Mouse (Mus musculus): Measurements from ENCODE around the gene Olfr1242.

The Olfr1242 gene

GRCm38 (mm10) chr2:89498235-89498634 lies at the start of gene Olfr1242:
Olfr1242 (minus strand) TSS chr2:89498335.
- in situ Hi-C loops (cut with MboI; ENCODE audit: low sequenced_read_pairs): no loop called here

GRCm38 (mm10) chr2:89544516-89544915 lies 46.4 kb upstream of the Olfr1242 start:
- in situ Hi-C loops (cut with MboI; ENCODE audit: low sequenced_read_pairs): no loop called here

GRCm38 (mm10) chr2:89539923-89540322 lies 41.8 kb upstream of the Olfr1242 start:
- in situ Hi-C loops (cut with MboI; ENCODE audit: low sequenced_read_pairs): no loop called here

- in situ Hi-C loops (cut with MboI; ENCODE audit: low sequenced_read_pairs): no loop called here
Measured at GRCm38 (mm10) chr2:89531387-89531786, 33.3 kb upstream of the Olfr1242 start, which contains the start of gene Olfr1243. Olfr1243 (minus strand) TSS chr2:89531487.

- in situ Hi-C loops (cut with MboI; ENCODE audit: low sequenced_read_pairs): no loop called here
Measured at GRCm38 (mm10) chr2:89487026-89487425, 11.1 kb downstream of the Olfr1242 start, which contains the start of gene Olfr1241. Olfr1241 (minus strand) TSS chr2:89487126.

GRCm38 (mm10) chr2:89442900-89443299 lies 55.2 kb downstream of the Olfr1242 start, which contains the start of gene Olfr1240:
Olfr1240 (minus strand) TSS chr2:89443000.
- in situ Hi-C loops (cut with MboI; ENCODE audit: low sequenced_read_pairs): no loop called here
